Mouse (Mus musculus) neural tube, embryonic 13.5 days (tissue): ENCODE results near the gene Cox11. TPM values are rescaled to one million over a fixed set of nuclear protein-coding genes. Genes with fewer than 3 reads are reported as not detected.

Experiments
- ATAC-seq: fragments of 200-750 bp; cut with Nextera tagmentation; 2 replicates; pipeline ENCODE4 v1.8.0; 2017; ENCODE audit warnings: low read depth, mild to moderate bottlenecking, moderate TSS enrichment, moderate library complexity
- H3K27ac ChIP-seq: fragments of 300-500 bp; sonication (generic); replicated peaks from 2 replicates; pipeline ENCODE4 v1.5.1; 2015; ENCODE audit warnings: moderate library complexity, mild to moderate bottlenecking, inconsistent platforms
- H3K27me3 ChIP-seq: fragments of 300-500 bp; sonication (generic); 2 replicates; pipeline ENCODE4 v1.6.1; 2015; ENCODE audit warnings: mild to moderate bottlenecking, inconsistent platforms
- H3K36me3 ChIP-seq: fragments of 300-500 bp; sonication (generic); 2 replicates; pipeline ENCODE4 v1.6.1; 2015; ENCODE audit warnings: mild to moderate bottlenecking, inconsistent platforms
- H3K4me1 ChIP-seq: fragments of 300-500 bp; sonication (generic); replicated peaks from 2 replicates; pipeline ENCODE4 v1.6.1; 2015; ENCODE audit warnings: inconsistent platforms
- H3K4me2 ChIP-seq: fragments of 300-500 bp; sonication (generic); 2 replicates; pipeline ENCODE4 v1.6.1; 2015; ENCODE audit warnings: inconsistent platforms, mild to moderate bottlenecking, moderate library complexity
- H3K4me3 ChIP-seq: fragments of 300-500 bp; sonication (generic); 2 replicates; pipeline ENCODE4 v1.5.1; 2015; ENCODE audit warnings: mild to moderate bottlenecking, inconsistent platforms
- H3K9ac ChIP-seq: fragments of 300-500 bp; sonication (generic); 2 replicates; pipeline ENCODE4 v1.6.1; 2015; ENCODE audit warnings: moderate library complexity, mild to moderate bottlenecking, inconsistent platforms
- H3K9me3 ChIP-seq: fragments of 300-500 bp; sonication (generic); 2 replicates; pipeline ENCODE4 v1.6.1; 2016; ENCODE audit warnings: inconsistent platforms
- WGBS: fragments of 180-500 bp; shearing (Covaris S2); methylation state at CpG from one replicate; pipeline ENCODE4 v1.1.7; 2015; 5-methylcytosine and 5-hydroxymethylcytosine counted together
- polyA plus RNA-seq: library from polyadenylated mRNA; unstranded; fragments of >200 nt; fragmentation: Nextera tagmentation; extraction: Ambion mirVana; gene quantifications from 2 replicates; pipeline ENCODE4 v1.2.1, GENCODE M21; 2015

Cox11 gene
- polyA plus RNA-seq, 1 experiment from 2014 or later, result 38.5 TPM

DNA sequence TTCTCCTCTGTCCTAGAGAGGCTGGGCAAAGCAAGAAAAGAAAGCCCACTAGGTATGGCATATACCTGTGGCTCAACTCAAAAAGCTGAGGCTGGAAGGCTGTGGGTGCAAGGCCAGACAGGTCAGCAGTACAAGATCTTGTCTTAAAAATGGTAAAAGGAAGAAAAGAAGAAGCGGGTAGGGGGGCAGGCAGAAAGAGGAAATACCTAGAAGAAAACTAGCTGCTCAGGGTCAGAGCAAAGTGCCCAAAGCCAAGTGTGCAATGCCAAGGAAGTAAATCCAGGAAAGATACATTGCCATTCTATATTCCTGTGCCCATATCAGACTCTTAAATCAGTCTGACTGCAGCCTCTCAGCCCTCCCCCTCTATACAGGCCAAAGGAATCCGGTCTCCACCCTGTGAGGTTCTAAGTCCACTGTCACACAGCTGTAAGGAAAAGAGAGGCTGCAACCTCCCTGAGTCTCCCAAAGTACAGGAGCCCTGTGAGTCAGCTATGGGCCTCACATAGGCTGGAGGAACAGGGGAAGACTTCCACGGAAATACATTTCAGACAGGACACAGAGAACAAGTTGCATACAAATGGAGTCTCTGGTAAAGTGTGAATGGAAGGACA, 28.3 kb downstream of the Cox11 start:
- no peaks in the 10 kb centered on the region for H3K27me3 ChIP-seq
- ATAC-seq, result no peak
- H3K4me1 ChIP-seq, result peaks cover 33% of the 10 kb centered on the region
- WGBS, result 55% methylated on average over 3 of the region's 3 CpGs
- H3K9ac ChIP-seq, result no peak overlapping the region
- H3K36me3 ChIP-seq, result peaks cover 9% of the 10 kb centered on the region; the same call in 1 of the 2 replicates
- no peak overlapping the region for H3K4me3 ChIP-seq
- H3K9me3 ChIP-seq, result no peaks in the 10 kb centered on the region
- no peak overlapping the region for H3K27ac ChIP-seq
- no peak overlapping the region for H3K4me2 ChIP-seq

DNA sequence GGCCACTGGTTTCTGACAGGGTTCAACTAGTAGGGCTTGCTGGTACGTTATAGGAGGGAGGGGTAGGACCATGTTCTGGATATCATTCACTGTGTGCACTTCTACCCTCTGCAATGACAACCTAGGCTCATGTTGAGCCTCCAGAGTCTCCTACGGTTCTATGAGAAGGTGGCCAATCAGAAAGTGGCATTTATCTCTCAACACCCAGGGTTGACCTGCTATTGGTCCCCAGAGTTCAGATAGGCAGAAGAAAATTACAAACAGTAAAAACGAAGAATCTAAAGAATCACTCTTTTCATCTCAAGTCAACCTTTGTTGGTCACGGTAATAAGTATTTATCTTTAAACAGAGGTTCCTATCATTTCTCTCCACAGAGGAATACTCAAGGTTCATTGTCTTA, 28.9 kb downstream of the Cox11 start:
- Histone ChIP-seq H3K4me2 (no peak overlapping the region), H3K9ac (no peak overlapping the region), H3K27ac (no peak overlapping the region), H3K9me3 (no peaks in the 10 kb centered on the region), H3K36me3 (peaks cover 5% of the 10 kb centered on the region; the same call in 1 of the 2 replicates), H3K27me3 (no peaks in the 10 kb centered on the region), H3K4me1 (peaks cover 33% of the 10 kb centered on the region), H3K4me3 (no peak overlapping the region)
- ATAC-seq, result no peak
- WGBS, result 81% methylated on average over 4 of the region's 4 CpGs

DNA sequence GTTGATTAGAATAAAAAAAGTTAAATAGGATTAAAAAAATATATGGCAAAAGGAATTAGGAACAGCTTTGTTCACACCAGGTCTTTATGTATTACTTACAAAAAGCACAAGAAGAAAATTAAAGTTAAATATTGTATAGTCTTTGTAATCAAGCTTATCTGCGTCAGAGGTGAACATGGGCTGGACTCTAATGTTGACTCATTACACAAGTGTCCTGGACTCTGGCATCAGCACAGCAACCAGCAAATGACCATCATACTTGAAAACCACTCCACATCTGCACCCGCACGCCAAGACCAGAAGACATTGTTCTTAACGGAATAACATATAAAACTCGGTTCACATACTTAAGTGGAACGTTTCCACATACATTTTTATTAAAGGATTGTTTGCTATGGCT, 29.4 kb downstream of the Cox11 start:
- no peak for ATAC-seq
- peaks cover 5% of the 10 kb centered on the region; the same call in 1 of the 2 replicates for H3K36me3 ChIP-seq
- WGBS, result 93% methylated on average over 6 of the region's 6 CpGs
- H3K27ac ChIP-seq, result no peak overlapping the region
- no peaks in the 10 kb centered on the region for H3K27me3 ChIP-seq
- no peak overlapping the region for H3K4me3 ChIP-seq
- H3K4me1 ChIP-seq, result peaks cover 33% of the 10 kb centered on the region
- no peaks in the 10 kb centered on the region for H3K9me3 ChIP-seq
- no peak overlapping the region for H3K4me2 ChIP-seq
- no peak overlapping the region for H3K9ac ChIP-seq

DNA sequence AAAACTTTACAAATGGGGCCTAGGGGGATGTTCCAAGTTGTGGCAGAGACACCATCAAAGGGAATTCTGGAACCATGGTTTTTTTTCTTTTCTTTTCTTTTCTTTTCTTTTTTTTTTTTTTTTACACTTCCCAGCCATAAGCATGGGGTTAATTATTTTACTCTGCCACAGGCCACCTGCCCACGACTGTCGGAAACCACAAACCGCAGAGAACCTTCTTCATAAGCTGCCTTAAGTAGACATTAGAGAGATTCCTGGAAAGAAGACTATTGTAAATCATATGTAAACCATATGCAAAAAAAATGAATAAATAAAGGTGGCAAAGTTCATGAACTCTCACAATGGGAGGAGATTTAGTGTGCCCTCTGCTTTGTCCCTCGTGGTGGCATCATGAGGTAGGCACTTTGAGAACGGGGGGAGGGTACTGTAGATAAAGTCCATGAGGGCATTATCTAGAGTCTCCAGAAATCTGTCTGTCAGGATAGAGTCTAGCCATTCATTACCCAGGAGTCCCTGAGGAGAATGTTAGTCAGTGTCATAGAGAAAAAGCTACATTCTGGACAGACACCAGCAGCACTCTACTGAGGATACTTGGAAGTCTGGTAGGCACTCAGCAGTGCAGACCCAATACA, 37.6 kb downstream of the Cox11 start:
- Histone ChIP-seq H3K9ac (no peak overlapping the region), H3K36me3 (0 out of 2 replicates have a peak, but pooled peaks cover 4% of the 10 kb centered on the region), H3K4me1 (no peaks in the 10 kb centered on the region), H3K9me3 (no peaks in the 10 kb centered on the region), H3K4me2 (no peak overlapping the region), H3K27ac (no peak overlapping the region), H3K27me3 (no peaks in the 10 kb centered on the region), H3K4me3 (no peak overlapping the region)
- WGBS, result 78% methylated on average over 5 of the region's 5 CpGs
- ATAC-seq, result no peak

DNA sequence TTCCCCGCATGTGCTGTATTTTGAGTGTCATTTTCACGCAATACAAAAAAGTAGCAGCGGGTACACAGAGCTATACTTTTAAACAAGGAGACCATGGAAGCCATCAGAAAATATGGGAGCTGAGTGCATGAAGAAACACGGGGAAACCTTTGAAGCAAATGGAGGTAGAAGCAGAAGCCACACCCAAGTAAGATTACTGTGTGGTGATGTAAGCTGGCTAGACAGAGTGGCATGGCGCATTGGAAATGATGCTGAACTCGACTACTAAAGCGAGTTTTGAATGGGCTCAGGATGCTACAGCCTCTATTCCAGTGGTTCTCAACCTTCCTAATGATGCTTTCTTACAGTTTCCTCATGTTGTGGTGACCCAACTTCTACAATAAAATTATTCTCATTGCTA, 39.1 kb downstream of the Cox11 start:
- Histone ChIP-seq H3K27me3 (no peaks in the 10 kb centered on the region), H3K4me2 (no peak overlapping the region), H3K9ac (no peak overlapping the region), H3K9me3 (no peaks in the 10 kb centered on the region), H3K36me3 (0 out of 2 replicates have a peak, but pooled peaks cover 4% of the 10 kb centered on the region), H3K27ac (no peak overlapping the region), H3K4me1 (no peaks in the 10 kb centered on the region), H3K4me3 (no peak overlapping the region)
- WGBS, result 92% methylated on average over 7 of the region's 7 CpGs
- no peak for ATAC-seq

DNA sequence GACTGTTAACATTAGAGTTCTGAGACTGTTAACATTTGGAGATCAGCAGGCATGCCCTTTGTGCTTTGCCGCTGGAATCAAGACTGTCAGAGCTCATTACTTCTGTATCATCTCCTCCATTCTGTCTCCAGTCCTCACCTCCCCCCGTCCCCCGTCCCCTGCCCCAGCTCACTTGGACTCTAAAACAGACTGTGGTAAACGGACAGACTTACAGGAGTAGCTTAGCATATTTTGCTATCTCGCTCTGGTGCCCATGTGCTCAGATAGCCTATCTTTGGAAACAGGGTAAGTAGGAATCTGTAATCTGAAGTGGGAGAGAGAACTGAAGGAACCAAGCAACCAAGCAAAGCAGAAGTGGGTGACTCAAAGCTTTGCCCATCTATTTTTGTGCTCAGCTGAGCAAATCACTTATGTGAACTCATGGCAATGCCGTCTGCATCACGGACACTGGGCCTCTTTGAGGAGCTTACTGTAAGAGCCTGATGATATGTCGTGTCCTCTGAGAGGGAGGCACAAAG, 39.9 kb downstream of the Cox11 start:
- Histone ChIP-seq H3K4me2 (no peak overlapping the region), H3K9me3 (no peaks in the 10 kb centered on the region), H3K4me3 (no peak overlapping the region), H3K4me1 (no peaks in the 10 kb centered on the region), H3K9ac (no peak overlapping the region), H3K36me3 (0 out of 2 replicates have a peak, but pooled peaks cover 4% of the 10 kb centered on the region), H3K27ac (no peak overlapping the region), H3K27me3 (no peaks in the 10 kb centered on the region)
- ATAC-seq, result no peak
- 60% methylated on average over 8 of the region's 8 CpGs for WGBS

DNA sequence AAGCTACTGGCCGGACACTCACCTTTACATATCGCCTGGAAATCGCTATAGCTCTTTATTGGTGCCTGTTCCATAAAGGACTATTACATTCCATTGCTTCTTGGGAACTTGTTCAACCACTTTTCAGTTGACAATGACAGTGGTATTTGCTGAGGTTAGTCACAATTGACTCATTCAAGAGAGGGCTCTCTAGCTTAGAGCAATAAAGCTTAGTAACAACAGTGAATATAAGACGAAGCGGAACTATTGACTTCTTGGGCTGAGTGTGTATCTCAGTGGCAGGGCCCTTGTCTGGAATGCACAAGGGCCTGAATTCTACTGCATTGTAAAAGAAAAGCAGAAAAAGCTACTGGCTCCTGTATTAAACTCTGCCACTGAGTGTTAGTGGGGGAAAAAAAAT, 40.6 kb downstream of the Cox11 start:
- Histone ChIP-seq H3K9ac (no peak overlapping the region), H3K4me3 (no peak overlapping the region), H3K27me3 (no peaks in the 10 kb centered on the region), H3K36me3 (no peaks in the 10 kb centered on the region), H3K4me1 (no peaks in the 10 kb centered on the region), H3K4me2 (no peak overlapping the region), H3K27ac (no peak overlapping the region), H3K9me3 (no peaks in the 10 kb centered on the region)
- no peak for ATAC-seq
- 82% methylated on average over 5 of the region's 5 CpGs for WGBS

DNA sequence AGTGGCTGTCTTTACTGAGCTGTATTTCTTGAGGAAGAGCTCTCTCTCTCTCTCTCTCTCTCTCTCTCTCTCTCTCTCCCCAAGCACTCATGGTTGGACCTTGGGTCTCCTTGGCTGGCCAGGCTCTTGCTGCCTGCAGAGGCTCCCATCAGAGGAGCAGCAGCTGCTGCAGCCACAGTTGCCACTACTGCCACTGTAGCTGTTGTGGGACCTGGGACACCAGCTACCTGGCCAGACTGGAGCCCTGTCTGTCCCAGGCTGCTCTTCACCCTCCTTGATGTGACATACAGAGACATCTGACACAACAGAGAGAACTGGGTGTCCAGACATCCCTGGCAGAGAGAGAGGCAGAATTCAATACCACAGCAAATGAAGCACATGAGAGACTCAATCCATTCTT, 43.2 kb downstream of the Cox11 start:
- Histone ChIP-seq H3K36me3 (no peaks in the 10 kb centered on the region), H3K27ac (no peak overlapping the region), H3K9ac (no peak overlapping the region), H3K27me3 (no peaks in the 10 kb centered on the region), H3K9me3 (no peaks in the 10 kb centered on the region), H3K4me1 (no peaks in the 10 kb centered on the region), H3K4me3 (no peak overlapping the region), H3K4me2 (no peak overlapping the region)
- no peak for ATAC-seq

DNA sequence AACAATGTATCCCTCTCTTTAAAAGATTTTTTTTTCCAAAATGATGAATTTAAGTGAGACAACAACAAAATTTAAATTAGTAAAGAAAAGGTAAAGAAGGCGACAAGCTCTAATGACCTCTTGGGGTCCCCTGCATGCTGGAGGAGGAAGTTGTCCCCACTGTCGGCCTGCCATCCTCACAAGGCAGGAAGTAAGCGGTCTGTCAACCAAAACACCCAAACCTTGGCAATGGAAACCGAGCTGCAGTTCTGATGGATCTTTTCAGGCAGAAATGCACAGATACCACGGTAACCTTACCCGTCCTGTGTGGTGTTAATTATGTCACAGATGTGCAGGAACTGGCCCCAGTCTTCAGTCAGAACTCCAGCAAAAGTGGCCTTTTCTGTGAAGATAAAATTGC, 46.8 kb downstream of the Cox11 start:
- Histone ChIP-seq H3K4me2 (no peak overlapping the region), H3K27ac (no peak overlapping the region), H3K36me3 (no peaks in the 10 kb centered on the region), H3K9ac (no peak overlapping the region), H3K4me3 (no peak overlapping the region), H3K4me1 (peaks cover 20% of the 10 kb centered on the region), H3K9me3 (no peaks in the 10 kb centered on the region), H3K27me3 (peaks cover 5% of the 10 kb centered on the region)
- no peak for ATAC-seq
- 72% methylated on average over 6 of the region's 6 CpGs for WGBS

DNA sequence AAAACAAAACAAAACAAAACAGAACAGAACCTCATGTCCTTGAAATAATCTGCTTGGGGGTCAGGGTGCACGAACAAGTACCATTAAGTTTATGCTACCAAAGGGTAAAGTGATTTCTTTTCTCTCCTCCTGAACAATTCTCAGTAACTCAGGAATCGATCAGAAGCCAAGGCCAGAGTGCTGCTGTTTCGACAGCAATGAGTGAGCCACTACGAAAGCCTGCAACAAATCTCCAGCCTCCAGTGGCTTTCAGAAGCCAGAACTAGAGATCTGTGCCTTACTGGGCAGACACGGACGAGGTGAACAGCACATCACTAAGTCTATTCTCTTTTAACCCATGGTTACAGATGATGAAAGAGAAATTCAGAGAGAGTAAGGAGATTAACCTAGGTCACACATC, 47.2 kb downstream of the Cox11 start:
- Histone ChIP-seq H3K9me3 (no peaks in the 10 kb centered on the region), H3K36me3 (no peaks in the 10 kb centered on the region), H3K4me2 (no peak overlapping the region), H3K9ac (no peak overlapping the region), H3K4me1 (peaks cover 20% of the 10 kb centered on the region), H3K27ac (no peak overlapping the region), H3K27me3 (peaks cover 5% of the 10 kb centered on the region), H3K4me3 (no peak overlapping the region)
- ATAC-seq, result no peak
- WGBS, result 81% methylated on average over 6 of the region's 6 CpGs

DNA sequence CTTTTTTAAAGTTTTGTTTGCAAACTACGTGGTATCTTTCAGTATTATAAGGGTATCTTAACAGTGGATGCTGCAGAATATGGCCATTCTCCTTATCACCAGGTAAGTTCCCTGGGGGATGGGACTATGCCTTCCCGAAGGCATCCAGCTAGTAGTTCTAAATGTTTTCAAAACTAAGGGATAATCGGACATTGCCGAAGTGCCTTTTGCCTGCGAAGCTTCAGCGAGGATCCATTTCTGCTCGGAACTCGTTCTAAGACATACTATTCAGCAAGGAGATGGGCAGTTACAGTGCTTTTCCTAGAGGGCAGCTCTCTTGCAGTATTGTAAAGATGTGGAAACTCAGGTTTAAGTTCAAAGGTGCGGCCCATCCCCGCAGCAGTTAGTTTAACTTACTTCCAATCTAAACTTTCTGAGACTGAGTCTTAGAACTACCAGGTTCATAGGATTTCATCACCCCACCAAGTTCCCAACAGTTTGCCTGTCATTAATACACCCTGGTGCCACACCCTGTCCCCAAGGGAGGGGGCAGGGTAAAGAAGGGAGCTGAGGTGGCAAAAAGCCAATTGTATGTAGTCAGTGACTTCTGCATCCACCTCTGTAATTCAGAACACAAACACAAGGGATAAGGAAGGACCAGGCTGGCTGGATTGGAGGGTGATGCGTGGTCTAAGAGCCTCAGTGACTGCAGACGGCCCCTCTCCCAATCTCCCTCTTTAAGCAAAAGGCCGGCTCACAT, 48.5 kb downstream of the Cox11 start:
- Histone ChIP-seq H3K4me2 (peak overlapping the region; percentile 78), H3K27me3 (peaks cover 5% of the 10 kb centered on the region), H3K9ac (peak overlapping the region; percentile 74), H3K4me3 (peak overlapping the region; percentile 54), H3K27ac (no peak overlapping the region), H3K36me3 (no peaks in the 10 kb centered on the region), H3K4me1 (peaks cover 20% of the 10 kb centered on the region), H3K9me3 (no peaks in the 10 kb centered on the region)
- 69% methylated on average over 13 of the region's 13 CpGs for WGBS
- 0 out of 2 replicates have a peak, but pooled peaks have one; percentile 6 for ATAC-seq

DNA sequence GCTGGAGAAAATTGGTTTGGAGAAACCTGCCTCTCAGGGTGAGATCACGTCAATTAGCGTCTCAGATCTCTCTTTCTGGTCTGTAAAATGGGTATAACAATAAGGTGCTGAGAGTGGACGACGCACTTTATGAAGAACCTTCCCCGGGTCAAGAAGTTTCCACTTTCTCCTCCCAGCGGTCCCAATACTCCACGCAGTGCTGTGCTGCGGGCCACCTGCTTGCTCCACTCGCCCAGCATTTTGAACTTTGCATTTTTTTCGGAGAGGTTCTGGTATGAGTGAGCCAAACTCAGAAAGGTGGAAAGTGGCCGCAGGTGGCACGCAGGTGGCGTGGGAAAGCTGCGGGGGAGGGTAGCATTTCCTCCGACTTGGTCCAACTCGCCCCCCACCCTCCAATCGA, 49.1 kb downstream of the Cox11 start:
- H3K36me3 ChIP-seq, result no peaks in the 10 kb centered on the region
- peak overlapping the region; percentile 54 for H3K4me3 ChIP-seq
- peaks cover 5% of the 10 kb centered on the region for H3K27me3 ChIP-seq
- H3K27ac ChIP-seq, result no peak overlapping the region
- WGBS, result 1% methylated on average over 17 of the region's 17 CpGs
- H3K9ac ChIP-seq, result peak overlapping the region; percentile 74
- peak overlapping the region; percentile 78 for H3K4me2 ChIP-seq
- no peaks in the 10 kb centered on the region for H3K9me3 ChIP-seq
- peak; percentile 41 for ATAC-seq
- peaks cover 20% of the 10 kb centered on the region for H3K4me1 ChIP-seq
